Mouse (Mus musculus) forebrain, embryonic 14.5 days (tissue): ENCODE results near the gene Jagn1. TPM values are rescaled to one million over a fixed set of nuclear protein-coding genes. Genes with fewer than 3 reads are reported as not detected.
A peak's percentile ranks its signal among the peaks of the same experiment; 100 is the strongest.

Experiments
- ATAC-seq: fragments of 200-750 bp; cut with Nextera tagmentation; 2 replicates; pipeline ENCODE4 v1.8.0; 2017; ENCODE audit warnings: mild to moderate bottlenecking, moderate library complexity
- DNase-seq: peaks from one replicate; pipeline ENCODE4 v3.0.0-alpha.2; 2015; ENCODE audit warnings: low spot score
- H3K27ac ChIP-seq: fragments of 300-500 bp; sonication (generic); 2 replicates; pipeline ENCODE4 v1.5.1; 2014; ENCODE audit warnings: low read depth, mild to moderate bottlenecking, control low read depth, low read length, moderate library complexity
- H3K27me3 ChIP-seq: fragments of 300-500 bp; sonication (generic); replicated peaks from 2 replicates; pipeline ENCODE4 v1.6.1; 2014; ENCODE audit warnings: low read length, control low read depth, mixed read lengths; ENCODE audit not compliant: control insufficient read depth, insufficient read depth
- H3K36me3 ChIP-seq: fragments of 300-500 bp; sonication (generic); 2 replicates; pipeline ENCODE4 v1.6.1; 2014; ENCODE audit warnings: low read length, control low read depth; ENCODE audit not compliant: control insufficient read depth, insufficient read depth
- H3K4me1 ChIP-seq: fragments of 300-500 bp; sonication (generic); 2 replicates; pipeline ENCODE4 v1.6.1; 2014; ENCODE audit warnings: antibody characterized with exemption, low read length, control low read depth; ENCODE audit not compliant: control insufficient read depth, insufficient read depth
- H3K4me2 ChIP-seq: fragments of 300-500 bp; sonication (generic); 2 replicates; pipeline ENCODE4 v1.6.1; 2014; ENCODE audit warnings: mild to moderate bottlenecking, control low read depth, low read length
- H3K4me3 ChIP-seq: fragments of 300-500 bp; sonication (generic); 2 replicates; pipeline ENCODE4 v1.5.1; 2014; ENCODE audit warnings: low read depth, low read length, control low read depth
- H3K9ac ChIP-seq: fragments of 300-500 bp; sonication (generic); 2 replicates; pipeline ENCODE4 v1.6.1; 2014; ENCODE audit warnings: mild to moderate bottlenecking, low read length, control low read depth, moderate library complexity
- H3K9me3 ChIP-seq: fragments of 300-500 bp; sonication (generic); replicated peaks from 2 replicates; pipeline ENCODE4 v1.6.1; 2016; ENCODE audit warnings: low read length, control low read depth, mixed read lengths; ENCODE audit not compliant: control insufficient read depth
- WGBS: fragments of 180-500 bp; shearing (Covaris S2); extraction: QIAGEN DNeasy Blood & Tissue Kit; methylation state at CpG from one replicate; pipeline ENCODE4 v1.1.7; 2014; 5-methylcytosine and 5-hydroxymethylcytosine counted together
- polyA plus RNA-seq: library from polyadenylated mRNA; unstranded; fragments of >200 nt; fragmentation: Nextera tagmentation; extraction: Ambion mirVana; gene quantifications from 2 replicates; pipeline ENCODE4 v1.2.1, GENCODE M21; 2014

The Jagn1 gene
- 88.0 and 94.4 TPM in 2 replicates for polyA plus RNA-seq

DNA sequence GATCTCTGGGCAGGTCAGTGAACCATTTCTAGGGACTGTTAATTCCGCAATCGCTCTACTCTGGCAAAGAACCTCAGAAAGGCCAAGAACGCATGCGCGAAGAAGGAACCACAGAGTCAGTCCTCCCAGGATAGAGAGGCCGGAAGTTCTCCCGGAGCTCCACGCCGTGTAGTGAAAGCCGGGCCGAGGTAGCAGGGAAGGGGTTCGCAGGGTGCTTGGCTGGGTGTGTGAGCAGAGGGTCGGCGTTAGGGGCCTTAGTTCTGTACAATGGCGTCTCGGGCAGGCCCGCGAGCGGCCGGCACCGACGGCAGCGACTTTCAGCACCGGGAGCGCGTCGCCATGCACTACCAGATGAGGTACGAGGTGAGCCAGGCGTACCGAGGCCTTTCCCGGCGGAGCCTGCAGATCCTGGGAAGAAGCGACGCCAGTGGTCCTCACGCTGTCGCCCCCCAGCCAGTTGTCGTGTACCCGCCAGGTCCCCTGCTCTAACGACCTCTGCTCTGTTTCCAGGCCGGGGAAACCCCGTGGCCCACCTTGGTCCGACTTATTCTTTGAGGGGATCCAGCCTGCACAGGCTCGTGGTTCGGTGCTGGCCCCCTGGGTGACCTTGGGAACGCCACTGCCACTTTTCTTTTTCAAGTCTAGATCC is at the start of gene Jagn1:
Gene Jagn1, plus strand, starts transcription at position 128 of the 649 bp plus-strand sequence.
- ATAC-seq, result peak; percentile 95
- Histone ChIP-seq H3K9me3 (no peaks in the 10 kb centered on the region), H3K36me3 (peaks cover 8% of the 10 kb centered on the region), H3K9ac (peak within 1 kb of the TSS; percentile 90), H3K4me2 (peak within 1 kb of the TSS; percentile 79), H3K4me3 (peak within 1 kb of the TSS; percentile 92), H3K27ac (peak within 1 kb of the TSS; percentile 63), H3K27me3 (no peaks in the 10 kb centered on the region), H3K4me1 (0 out of 2 replicates have a peak, but pooled peaks cover 7% of the 10 kb centered on the region)
- under 1% methylated on average over 45 of the region's 45 CpGs for WGBS
- peak; percentile 97 for DNase-seq

DNA sequence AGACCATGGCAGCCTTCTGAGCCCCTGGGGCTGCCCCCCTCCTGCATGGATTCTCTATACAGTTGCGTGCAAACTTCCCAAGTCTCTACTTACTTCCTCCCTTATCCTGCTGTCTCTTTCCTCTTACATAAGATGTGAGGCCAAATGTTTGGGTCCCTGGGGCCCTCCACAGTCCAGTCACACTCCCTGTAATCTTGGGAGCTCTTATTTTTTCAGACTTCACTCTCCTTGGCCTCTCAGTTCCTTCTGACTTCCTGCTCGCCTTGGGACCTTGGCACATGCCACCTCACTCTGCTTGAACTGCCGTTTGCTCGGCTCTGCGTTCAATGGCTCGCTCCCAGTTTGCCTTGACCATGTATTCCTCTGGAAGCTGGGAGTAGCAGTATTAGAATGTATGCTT is 48.4 kb upstream of the Jagn1 start:
- Histone ChIP-seq H3K9me3 (no peaks in the 10 kb centered on the region), H3K9ac (no peak overlapping the region), H3K4me3 (no peak overlapping the region), H3K27me3 (no peaks in the 10 kb centered on the region), H3K36me3 (peaks cover 24% of the 10 kb centered on the region), H3K4me2 (no peak overlapping the region), H3K4me1 (peaks cover 6% of the 10 kb centered on the region; the same call in 1 of the 2 replicates), H3K27ac (no peak overlapping the region)
- WGBS, result 89% methylated on average over 6 of the region's 6 CpGs
- no peak for ATAC-seq
- DNase-seq, result no peak

DNA sequence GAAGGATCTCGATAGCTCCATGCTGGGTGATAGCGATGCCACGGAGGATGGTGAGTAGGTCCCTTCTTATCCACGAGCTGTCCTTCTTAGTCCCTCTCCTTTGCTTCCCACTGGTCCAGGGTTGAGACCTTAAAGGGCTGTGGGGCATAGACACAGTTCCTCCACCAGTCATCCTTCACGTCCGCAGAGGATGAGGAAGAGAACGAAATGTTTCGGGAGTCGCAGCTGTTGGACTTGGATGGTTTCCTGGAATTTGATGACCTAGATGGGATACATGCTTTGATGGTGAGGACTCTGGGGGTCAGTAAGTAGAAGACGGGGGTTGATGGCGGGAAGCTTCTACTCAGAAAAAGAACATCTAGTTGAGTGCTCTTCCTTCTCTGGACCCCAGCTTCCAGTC is 47.6 kb upstream of the Jagn1 start:
- no peak overlapping the region for H3K4me3 ChIP-seq
- H3K9ac ChIP-seq, result no peak overlapping the region
- WGBS, result 93% methylated on average over 11 of the region's 11 CpGs
- DNase-seq (no peak), ATAC-seq (no peak)
- no peak overlapping the region for H3K4me2 ChIP-seq
- peaks cover 6% of the 10 kb centered on the region; the same call in 1 of the 2 replicates for H3K4me1 ChIP-seq
- no peak overlapping the region for H3K27ac ChIP-seq
- H3K36me3 ChIP-seq, result peaks cover 16% of the 10 kb centered on the region
- no peaks in the 10 kb centered on the region for H3K27me3 ChIP-seq
- H3K9me3 ChIP-seq, result no peaks in the 10 kb centered on the region

DNA sequence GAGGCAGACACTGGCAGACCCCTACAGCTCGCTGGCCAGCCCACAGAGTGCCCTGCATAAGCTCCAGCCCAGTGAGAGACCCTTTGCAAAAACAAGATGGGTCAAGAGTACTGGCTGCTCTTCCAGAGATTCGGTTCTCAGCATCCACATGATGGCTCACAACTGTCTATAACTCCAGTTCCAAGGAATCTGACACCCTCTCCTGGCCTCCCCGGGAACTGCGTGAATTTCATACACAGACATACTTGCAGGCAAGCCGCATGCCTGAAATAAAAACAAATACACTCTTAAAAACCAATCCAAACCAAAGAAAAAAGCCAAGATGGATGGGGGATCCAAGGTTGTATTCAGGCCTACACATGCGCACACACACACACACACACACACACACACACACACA is 46.9 kb upstream of the Jagn1 start:
- Histone ChIP-seq H3K9ac (no peak overlapping the region), H3K36me3 (peaks cover 9% of the 10 kb centered on the region), H3K4me3 (no peak overlapping the region), H3K27me3 (no peaks in the 10 kb centered on the region), H3K4me1 (peaks cover 6% of the 10 kb centered on the region; the same call in 1 of the 2 replicates), H3K27ac (no peak overlapping the region), H3K4me2 (no peak overlapping the region), H3K9me3 (no peaks in the 10 kb centered on the region)
- DNase-seq (no peak), ATAC-seq (no peak)
- 95% methylated on average over 6 of the region's 6 CpGs for WGBS

DNA sequence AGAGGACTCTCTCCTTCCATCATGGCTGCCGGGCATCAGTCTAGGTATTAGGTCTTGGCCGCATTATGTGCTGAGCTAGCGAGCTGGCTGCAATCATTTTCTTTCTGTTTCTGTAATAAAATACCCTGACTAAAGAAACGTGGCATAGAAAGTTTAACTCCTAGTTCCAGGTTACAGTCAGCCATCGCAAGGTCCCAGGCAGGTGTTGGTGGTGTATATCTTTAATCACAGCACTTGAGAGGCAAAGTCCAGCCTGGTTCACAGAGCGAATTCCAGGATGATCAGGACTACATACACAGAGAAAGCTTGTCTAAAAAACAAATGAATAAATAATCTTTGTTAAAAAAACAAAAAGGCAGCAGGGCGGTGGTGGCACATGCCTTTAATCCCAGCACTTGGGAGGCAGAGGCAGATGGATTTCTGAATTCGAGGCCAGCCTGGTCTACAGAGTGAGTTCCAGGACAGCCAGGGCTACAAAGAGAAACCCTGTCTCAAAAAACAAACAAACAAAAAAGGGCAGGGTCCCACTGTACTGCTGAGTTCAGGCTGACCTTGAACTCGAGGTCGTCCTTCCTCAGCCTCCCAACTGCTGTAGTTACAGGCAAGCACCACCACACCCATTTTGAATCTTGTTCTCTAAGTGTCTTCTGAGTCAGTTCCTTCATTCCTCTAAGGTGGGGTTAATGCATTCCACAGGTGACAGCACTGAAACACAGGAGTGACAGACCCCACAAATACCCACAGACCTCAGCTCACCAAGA is 45.9 kb upstream of the Jagn1 start:
- no peaks in the 10 kb centered on the region for H3K9me3 ChIP-seq
- no peak overlapping the region for H3K4me3 ChIP-seq
- peaks cover 6% of the 10 kb centered on the region; the same call in 1 of the 2 replicates for H3K36me3 ChIP-seq
- no peak overlapping the region for H3K27ac ChIP-seq
- DNase-seq (no peak), ATAC-seq (no peak)
- H3K9ac ChIP-seq, result no peak overlapping the region
- no peaks in the 10 kb centered on the region for H3K27me3 ChIP-seq
- H3K4me2 ChIP-seq, result no peak overlapping the region
- WGBS, result 83% methylated on average over 10 of the region's 10 CpGs
- H3K4me1 ChIP-seq, result peaks cover 6% of the 10 kb centered on the region; the same call in 1 of the 2 replicates

DNA sequence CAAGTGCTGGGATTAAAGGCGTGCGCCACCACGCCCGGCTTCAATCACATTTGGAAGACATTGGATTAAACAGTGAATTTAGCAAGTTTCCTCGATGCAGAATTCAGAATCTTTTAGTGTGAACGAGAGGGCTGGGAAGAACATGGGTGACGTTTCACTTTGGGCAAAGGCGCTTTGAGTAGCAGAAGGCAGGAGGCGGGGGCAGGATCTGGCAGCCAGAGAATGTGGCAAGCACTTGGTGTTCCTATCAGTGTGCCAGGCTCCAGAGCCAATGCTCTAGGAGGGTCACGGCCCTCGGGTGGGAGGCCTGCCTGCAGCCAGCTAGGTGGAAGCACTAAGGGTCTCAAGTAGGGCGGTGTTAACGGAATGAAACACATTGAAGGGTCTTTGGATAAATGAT is 40.3 kb upstream of the Jagn1 start:
- 92% methylated on average over 13 of the region's 13 CpGs for WGBS
- Histone ChIP-seq H3K4me2 (no peak overlapping the region), H3K27ac (no peak overlapping the region), H3K9ac (no peak overlapping the region), H3K9me3 (no peaks in the 10 kb centered on the region), H3K27me3 (no peaks in the 10 kb centered on the region), H3K4me3 (no peak overlapping the region), H3K36me3 (peaks cover 9% of the 10 kb centered on the region; the same call in 1 of the 2 replicates), H3K4me1 (no peaks in the 10 kb centered on the region)
- DNase-seq, result no peak
- no peak for ATAC-seq

DNA sequence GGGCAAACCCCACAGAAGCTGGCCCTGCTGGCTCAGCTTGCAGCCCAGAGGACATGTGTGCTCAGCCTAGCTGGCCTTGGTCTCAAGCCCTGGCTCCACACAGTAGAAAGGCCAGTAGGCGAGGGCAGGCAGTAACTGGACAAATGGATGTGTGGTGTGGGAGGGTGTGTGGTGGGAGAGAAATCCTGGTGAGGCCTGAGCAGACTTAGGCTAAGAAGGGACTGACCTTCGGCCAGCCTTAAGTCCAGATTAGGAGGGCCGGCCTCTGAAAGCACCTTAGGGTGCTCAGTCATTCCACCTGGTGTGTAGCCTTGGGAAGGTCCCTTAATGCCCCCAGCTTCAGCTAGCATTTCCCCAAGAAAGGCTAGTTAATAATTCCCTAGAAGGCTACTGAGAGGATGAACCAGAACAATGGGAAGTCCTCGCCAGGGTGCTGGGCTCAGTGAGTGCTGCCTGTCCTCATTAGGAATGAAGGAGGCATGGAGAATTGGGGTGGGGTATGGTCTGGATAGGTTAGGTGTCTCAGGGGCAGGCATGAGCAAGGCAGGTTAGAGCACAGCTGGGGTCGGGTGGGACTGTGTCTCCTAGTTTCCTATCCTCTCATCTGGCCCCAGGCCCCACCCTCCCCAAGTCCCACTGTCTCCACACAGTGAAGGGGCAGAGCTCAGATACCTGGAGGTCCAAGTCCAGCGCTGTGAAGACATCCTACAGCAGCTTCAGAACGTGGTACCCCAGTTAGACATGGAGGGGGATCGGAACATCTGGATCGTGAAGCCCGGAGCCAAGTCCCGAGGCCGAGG is 37.5 kb upstream of the Jagn1 start:
- no peak overlapping the region for H3K9ac ChIP-seq
- no peaks in the 10 kb centered on the region for H3K4me1 ChIP-seq
- H3K36me3 ChIP-seq, result 0 out of 2 replicates have a peak, but pooled peaks cover 7% of the 10 kb centered on the region
- DNase-seq, result no peak
- no peak for ATAC-seq
- H3K27me3 ChIP-seq, result no peaks in the 10 kb centered on the region
- H3K27ac ChIP-seq, result no peak overlapping the region
- no peaks in the 10 kb centered on the region for H3K9me3 ChIP-seq
- no peak overlapping the region for H3K4me2 ChIP-seq
- whole genome bisulfite sequencing, result 81% methylated on average over 12 of the region's 12 CpGs
- no peak overlapping the region for H3K4me3 ChIP-seq

DNA sequence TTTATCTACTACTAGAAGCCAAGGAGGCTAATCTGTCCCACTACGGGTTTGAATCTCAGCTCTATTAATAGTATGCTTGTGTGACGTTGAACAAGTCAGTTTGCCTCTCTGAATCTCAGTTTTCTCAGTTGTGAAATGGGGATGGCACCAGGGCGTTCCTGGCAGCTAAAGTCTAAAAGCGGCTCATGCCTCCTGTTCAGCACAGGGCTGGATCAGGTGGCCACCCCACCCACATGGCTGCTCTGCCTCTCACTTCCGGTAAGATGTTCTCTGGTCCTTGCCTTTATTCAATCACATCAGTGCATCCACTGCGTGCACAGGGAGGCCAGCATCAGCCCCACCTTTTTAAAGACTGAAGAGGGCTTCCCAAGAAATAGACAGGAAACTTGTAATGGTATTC is 36.9 kb upstream of the Jagn1 start:
- WGBS, result 89% methylated on average over 6 of the region's 6 CpGs
- Histone ChIP-seq H3K27ac (no peak overlapping the region), H3K36me3 (0 out of 2 replicates have a peak, but pooled peaks cover 7% of the 10 kb centered on the region), H3K27me3 (no peaks in the 10 kb centered on the region), H3K4me3 (no peak overlapping the region), H3K4me1 (no peaks in the 10 kb centered on the region), H3K9me3 (no peaks in the 10 kb centered on the region), H3K9ac (no peak overlapping the region), H3K4me2 (no peak overlapping the region)
- ATAC-seq (no peak), DNase-seq (no peak)
